Mouse (Mus musculus) bone marrow, adult 2 months (tissue): Measurements from ENCODE around the gene Ccdc82. TPM values are rescaled to one million over a fixed set of nuclear protein-coding genes. Genes with fewer than 3 reads are reported as not detected.
A peak's percentile ranks its signal among the peaks of the same experiment; 100 is the strongest.

Experiments used
- H3K27ac ChIP-seq: fragments of 200-500 bp; 2 replicates; pipeline ENCODE4 v1.5.1; 2012; ENCODE audit warnings: low read depth, mild to moderate bottlenecking, control low read depth, inconsistent platforms, low read length; ENCODE audit not compliant: control insufficient read depth, poor library complexity, insufficient read depth
- H3K4me1 ChIP-seq: fragments of 200-500 bp; 2 replicates; pipeline ENCODE4 v1.6.1; 2011; ENCODE audit warnings: low read length; ENCODE audit not compliant: control insufficient read depth, insufficient read depth
- H3K4me3 ChIP-seq: fragments of 200-500 bp; replicated peaks from 2 replicates; pipeline ENCODE3; 2011; ENCODE audit warnings: mild to moderate bottlenecking, low read depth, low read length, control low read depth; ENCODE audit not compliant: control insufficient read depth
- CTCF ChIP-seq: fragments of 200-500 bp; IDR thresholded peaks from 2 replicates; pipeline ENCODE4 v1.5.1; 2011; ENCODE audit warnings: low read length, control low read depth; ENCODE audit not compliant: control insufficient read depth, insufficient read depth
- POLR2A ChIP-seq: fragments of 200-500 bp; IDR thresholded peaks from 2 replicates; pipeline ENCODE4 v1.6.1; 2011; ENCODE audit warnings: low read depth, mild to moderate bottlenecking, control low read depth, low read length, borderline replicate concordance; ENCODE audit not compliant: control insufficient read depth
- WGBS: fragments of 180-500 bp; shearing (Covaris S2); methylation state at CpG from one replicate; pipeline ENCODE4 v1.1.7; 2018; 5-methylcytosine and 5-hydroxymethylcytosine counted together
- polyA plus RNA-seq: library from polyadenylated mRNA; stranded (reverse); fragments of >200 nt; gene quantifications from 2 replicates; pipeline ENCODE4 v1.2.4, GENCODE M21; 2011; ENCODE audit warnings: low replicate concordance; ENCODE audit not compliant: missing spikeins, insufficient read depth, insufficient read length

The Ccdc82 gene
- polyA plus RNA-seq, 1 experiment: 22.8 TPM

DNA sequence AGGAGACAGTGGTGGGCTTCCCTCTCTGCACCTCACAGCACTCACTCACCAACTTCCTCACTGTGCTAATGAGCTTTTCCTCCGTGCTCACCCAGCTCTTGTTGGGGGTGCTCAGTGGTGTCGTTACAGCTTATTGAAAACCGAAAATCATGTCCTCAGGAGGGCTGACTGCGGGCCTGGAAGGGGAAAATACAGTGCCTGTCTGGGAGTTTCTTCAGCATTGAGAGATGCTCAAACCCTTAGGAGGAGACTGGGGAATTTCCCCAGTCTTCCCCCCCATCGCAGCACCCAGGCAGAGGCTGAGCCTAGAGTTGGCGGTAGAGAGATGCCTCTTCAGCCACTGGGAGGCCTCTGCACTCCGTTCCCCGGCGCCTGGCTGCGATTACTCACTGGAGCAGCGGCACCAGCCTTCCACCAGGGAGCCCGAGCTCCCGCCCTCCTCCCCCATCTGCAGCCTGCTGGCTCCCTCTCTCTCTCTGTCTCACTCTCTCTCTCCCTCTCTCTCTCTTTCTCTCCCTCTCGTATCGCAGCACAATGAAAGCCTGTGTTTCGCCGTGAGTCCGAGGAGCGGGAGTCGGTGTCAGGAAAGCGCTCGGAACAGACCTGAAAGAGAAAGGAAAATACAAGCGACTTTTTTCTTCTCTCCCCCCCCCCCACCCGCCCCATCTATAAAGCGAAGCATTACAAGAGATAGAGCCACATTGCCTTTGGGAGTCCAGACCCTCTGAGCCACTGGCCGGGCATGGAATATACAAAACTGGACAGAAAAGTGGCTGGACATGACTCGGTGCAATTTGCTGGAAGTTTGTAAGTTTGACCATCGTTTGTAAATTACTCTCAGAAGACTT, 49.7 kb downstream of the Ccdc82 start:
- peaks cover under 1% of the 10 kb centered on the region; the same call in 1 of the 2 replicates for H3K4me1 ChIP-seq
- peak overlapping the region; percentile 53; the same call in 1 of the 2 replicates for H3K27ac ChIP-seq
- 0 out of 2 replicates have a peak, but pooled peaks have one; percentile 31 for TF ChIP-seq POLR2A
- peak; percentile 42; the same call in 1 of the 2 replicates for TF ChIP-seq CTCF
- under 1% methylated on average over 28 of the region's 28 CpGs for WGBS
- peak overlapping the region; percentile 86 for H3K4me3 ChIP-seq

DNA sequence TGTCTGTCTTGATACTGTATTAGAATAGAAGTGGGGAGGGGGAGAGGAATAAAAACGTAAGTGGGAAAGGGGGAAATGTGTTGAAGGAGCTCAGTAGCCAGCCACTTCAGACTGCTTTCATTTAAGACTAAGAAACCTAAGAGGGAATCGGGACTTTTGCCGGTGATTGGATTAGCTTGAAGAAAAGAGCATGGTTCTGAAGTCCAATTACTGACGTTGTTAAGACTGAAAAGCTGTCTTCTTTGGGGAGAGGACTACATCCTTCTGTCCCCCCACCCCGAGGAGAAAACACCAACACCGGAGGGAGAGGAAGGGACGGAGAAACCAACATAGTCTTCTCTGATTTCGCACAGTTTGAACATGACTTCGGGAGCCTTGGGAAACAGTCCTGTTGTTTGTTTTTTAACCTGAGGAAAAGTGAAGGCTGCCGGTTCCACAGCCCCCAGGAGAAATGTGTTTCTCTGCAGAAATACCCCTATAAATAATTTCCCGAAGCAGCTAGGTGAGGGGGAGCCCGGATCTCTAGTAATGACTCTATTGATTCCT, 50.4 kb downstream of the Ccdc82 start:
- under 1% methylated on average over 12 of the region's 12 CpGs for WGBS

DNA sequence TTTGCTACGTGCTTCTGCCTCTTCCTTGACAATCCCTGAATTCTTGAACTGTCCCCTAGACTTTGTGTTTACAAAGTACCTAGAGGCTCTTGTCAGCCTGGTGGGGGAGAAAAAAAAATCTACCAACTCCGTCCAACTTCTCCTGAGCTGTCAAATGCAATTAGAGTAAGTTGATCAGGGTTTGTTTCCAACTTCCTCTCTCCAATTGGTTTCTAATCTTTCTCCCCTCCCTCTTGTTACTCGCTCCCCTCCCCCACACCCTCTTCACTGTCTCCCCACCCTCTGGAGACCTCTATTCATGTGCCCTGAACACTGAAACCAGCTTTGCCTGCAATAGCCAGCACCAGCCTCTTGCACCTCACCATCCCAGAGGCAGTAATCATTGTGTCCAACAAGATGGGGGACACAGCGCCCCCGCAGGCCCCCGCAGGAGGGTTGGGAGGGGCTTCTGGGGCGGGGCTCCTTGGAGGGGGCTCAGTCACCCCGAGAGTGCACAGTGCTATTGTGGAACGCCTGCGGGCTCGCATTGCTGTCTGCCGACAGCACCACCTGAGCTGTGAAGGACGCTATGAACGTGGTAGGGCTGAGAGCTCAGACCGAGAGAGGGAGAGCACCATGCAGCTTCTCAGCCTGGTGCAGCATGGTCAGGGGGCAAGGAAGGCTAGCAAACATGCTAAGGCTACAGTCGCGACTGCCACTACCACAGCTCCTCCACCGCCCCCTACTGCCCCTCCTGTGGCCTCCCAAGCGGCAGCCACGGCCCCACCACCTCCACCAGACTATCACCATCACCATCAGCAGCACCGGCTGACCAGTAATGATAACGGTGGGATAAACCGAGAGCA, 51.1 kb downstream of the Ccdc82 start, which contains the start of gene Maml2:
Gene Maml2, plus strand, starts transcription at position 290 of the 845 bp plus-strand sequence.
- peak within 1 kb of the TSS; percentile 86 for H3K4me3 ChIP-seq
- peak; percentile 45; the same call in 1 of the 2 replicates for TF ChIP-seq POLR2A
- no peak for TF ChIP-seq CTCF
- under 1% methylated on average over 23 of the region's 23 CpGs for WGBS
- H3K4me1 ChIP-seq: peaks cover 1% of the 10 kb centered on the region; the same call in 1 of the 2 replicates
- peak within 1 kb of the TSS; percentile 0; the same call in 1 of the 2 replicates for H3K27ac ChIP-seq

More for the DNA sequence above, 50.4 kb downstream of the Ccdc82 start:
- peak overlapping the region; percentile 86 for H3K4me3 ChIP-seq
- H3K4me1 ChIP-seq: peaks cover 1% of the 10 kb centered on the region; the same call in 1 of the 2 replicates
- TF ChIP-seq CTCF: no peak
- TF ChIP-seq POLR2A: no peak
- no peak overlapping the region for H3K27ac ChIP-seq

DNA sequence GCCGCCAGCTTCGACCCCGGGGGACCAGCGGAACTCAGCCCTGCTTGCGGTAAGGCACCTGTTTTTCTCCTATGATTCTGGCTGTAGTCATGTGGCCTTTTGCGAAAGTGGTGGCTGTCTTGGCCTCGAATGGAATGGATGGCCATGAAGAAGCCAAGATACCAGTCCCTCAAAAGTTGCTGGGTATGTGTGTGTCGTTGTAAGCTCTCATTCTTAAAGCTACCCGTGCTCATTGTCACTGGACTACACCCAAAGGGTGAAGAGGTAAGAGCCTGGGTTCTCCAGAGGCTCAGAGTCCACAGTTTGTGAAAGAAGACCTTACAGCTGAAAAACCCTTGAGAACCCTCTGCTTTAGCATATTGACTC, 51.7 kb downstream of the Ccdc82 start:
- Histone ChIP-seq H3K4me3 (peak overlapping the region; percentile 34), H3K27ac (peak overlapping the region; percentile 0; the same call in 1 of the 2 replicates), H3K4me1 (peaks cover 1% of the 10 kb centered on the region; the same call in 1 of the 2 replicates)
- TF ChIP-seq POLR2A (no peak), CTCF (no peak)
- WGBS: 3% methylated on average over 9 of the region's 9 CpGs

DNA sequence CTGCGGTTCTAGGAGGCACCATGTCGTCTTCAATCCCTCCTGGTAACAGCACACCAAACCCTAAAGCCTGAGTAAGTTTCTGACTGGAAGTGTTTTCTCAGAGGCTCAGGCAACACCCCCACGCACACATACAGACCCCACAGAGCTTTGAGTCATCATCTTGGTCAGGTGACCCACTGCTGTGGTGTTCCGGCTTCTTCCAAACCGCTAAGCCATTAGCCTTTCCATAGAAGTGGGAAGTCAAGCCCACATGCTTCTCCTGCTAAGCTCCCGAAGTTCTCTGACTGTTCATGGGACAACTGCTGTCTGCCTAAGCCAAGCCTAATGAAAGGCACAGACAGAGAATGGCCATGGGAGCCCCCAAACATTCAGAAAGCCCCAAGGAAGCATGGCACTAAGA, 52.4 kb downstream of the Ccdc82 start:
- WGBS: 40% methylated on average over 6 of the region's 6 CpGs
- Histone ChIP-seq H3K4me1 (peaks cover 1% of the 10 kb centered on the region; the same call in 1 of the 2 replicates), H3K4me3 (no peak overlapping the region)

DNA sequence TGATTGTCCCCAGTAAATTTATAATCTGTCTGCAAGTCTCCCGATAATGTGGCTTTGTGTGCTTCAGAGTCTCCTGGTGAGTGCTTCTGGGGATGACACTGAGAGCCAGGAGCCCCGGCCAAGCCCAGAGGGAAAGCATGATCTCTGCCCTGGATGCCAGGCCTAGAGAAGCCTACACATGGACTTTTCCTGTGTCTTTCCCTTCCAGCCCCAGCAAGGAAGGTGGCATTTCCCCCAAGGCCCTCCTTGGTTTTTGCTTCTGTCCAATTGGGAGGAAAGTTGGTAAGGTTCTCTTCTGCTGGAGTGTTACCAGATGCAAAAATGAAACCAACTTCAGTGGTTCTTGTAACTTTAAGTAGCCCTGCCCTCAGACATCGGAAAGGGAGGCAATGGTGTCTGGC, 53.3 kb downstream of the Ccdc82 start:
- WGBS: 19% methylated on average over 3 of the region's 3 CpGs
- Histone ChIP-seq H3K27ac (no peak overlapping the region), H3K4me1 (peaks cover 1% of the 10 kb centered on the region; the same call in 1 of the 2 replicates), H3K4me3 (no peak overlapping the region)
- TF ChIP-seq CTCF (no peak), POLR2A (no peak)

More for the DNA sequence above, 52.4 kb downstream of the Ccdc82 start:
- TF ChIP-seq CTCF (no peak), POLR2A (no peak)
- H3K27ac ChIP-seq: no peak overlapping the region

DNA sequence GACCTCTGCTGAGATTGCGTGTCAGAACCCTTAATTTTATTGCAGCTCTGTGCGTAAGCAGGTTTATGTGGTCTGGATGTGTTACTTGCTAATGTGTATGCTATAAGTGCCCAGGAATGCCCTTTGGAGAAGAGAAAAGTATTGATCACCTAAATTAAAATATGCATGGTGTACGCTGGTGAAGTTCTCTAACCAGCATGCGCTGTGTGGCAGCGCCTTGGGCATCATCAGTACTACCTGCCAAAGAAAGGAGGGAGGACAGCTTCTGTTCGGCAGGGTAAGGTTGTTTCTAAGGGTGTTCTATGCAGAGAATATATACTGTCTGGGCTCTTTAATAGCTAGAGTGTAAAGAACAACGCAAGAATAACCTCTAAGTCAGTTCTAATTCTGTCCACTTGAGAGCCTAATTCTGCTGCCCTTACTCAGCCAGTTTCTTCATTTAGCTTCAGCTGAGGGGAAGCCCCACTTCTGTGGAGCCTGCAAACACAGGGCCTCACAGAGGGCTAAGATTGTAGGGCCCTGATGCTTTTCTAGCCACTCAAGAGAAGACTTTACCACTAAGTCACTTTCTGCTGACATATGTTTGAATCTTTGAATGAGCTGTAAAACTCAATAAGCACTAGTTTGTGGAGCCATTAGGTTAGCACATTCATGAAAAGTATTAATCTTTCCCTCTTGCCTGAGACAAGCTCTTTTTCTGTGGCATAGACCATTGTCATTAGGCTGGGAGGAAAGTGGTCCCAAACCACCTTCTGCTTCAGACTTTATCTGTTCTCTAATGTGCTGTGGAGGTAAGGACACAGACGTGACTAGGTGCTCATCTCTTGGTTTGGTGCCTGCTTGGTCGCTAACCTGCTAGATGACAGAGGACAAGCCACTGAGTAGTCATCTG, 54.4 kb downstream of the Ccdc82 start:
- TF ChIP-seq CTCF (no peak), POLR2A (no peak)
- peaks cover 1% of the 10 kb centered on the region; the same call in 1 of the 2 replicates for H3K4me1 ChIP-seq
- no peak overlapping the region for H3K4me3 ChIP-seq
- WGBS: 78% methylated on average over 9 of the region's 9 CpGs
- H3K27ac ChIP-seq: no peak overlapping the region
